Mouse (Mus musculus): ENCODE results near the gene Six2. TPM values are rescaled to one million over a fixed set of nuclear protein-coding genes. Genes with fewer than 3 reads are reported as not detected.

The Six2 gene
- total RNA-seq, 1 experiment: 0.22 TPM

DNA sequence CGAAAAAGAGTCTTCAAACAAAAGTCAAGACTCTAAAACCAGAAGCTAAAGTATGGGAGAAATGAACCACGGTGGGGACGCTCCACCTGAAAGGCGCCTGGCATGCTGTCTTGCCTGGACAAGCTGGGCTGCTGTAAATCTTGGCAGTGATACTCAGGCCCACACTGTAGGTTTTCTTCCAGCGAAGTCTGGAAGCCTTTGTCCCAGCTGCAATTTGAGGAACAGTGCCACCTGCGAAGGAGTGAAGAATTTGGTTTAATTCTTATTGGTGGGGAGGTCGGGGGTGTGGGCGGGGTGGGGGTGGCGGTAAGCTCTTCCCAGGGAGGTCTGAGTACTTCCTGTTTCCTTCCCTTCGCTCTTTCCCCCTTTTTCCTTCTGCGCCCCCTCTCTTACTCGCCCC is 42.8 kb downstream of the Six2 start:
- Histone ChIP-seq H3K4me3 (ENCODE audit: insufficient read depth in 1 of 2, low read depth in 1 of 2, low read length in 2 of 2, poor library complexity in 1 of 2, severe bottlenecking in 1 of 2) (peak overlapping the region; percentile 32 to 57; a peak in 3 of 4 replicates), H3K9ac (ENCODE audit: insufficient read depth, low read depth, low read length, poor library complexity, severe bottlenecking) (no peak overlapping the region), H3K27ac (ENCODE audit: insufficient read depth, low read depth, low read length, poor library complexity, severe bottlenecking) (no peak overlapping the region), H3K9me3 (ENCODE audit: control insufficient read depth, insufficient read depth, low read depth, low read length) (no peaks in the 10 kb centered on the region), H3K4me1 (ENCODE audit: control insufficient read depth in 2 of 2, insufficient read depth in 2 of 2, low read length in 2 of 2, poor library complexity in 1 of 2) (peaks cover 3% of the 10 kb centered on the region in 2 experiments; a peak in 3 of 4 replicates), H3K36me3 (ENCODE audit: control insufficient read depth, insufficient read depth, low read length, poor library complexity, severe bottlenecking) (no peaks in the 10 kb centered on the region)
- TF ChIP-seq MAFK (IDR thresholded peaks at IDR 0.05; ENCODE audit: insufficient read depth, low read depth, low read length) (no peak), HCFC1 (IDR thresholded peaks at IDR 0.05; ENCODE audit: borderline replicate concordance, insufficient read depth, low read length) (no peak), ZNF384 (IDR thresholded peaks at IDR 0.05; ENCODE audit: low read depth, low read length) (no peak), CHD2 (IDR thresholded peaks at IDR 0.05; ENCODE audit: low read depth, low read length) (no peak), ZC3H11A (IDR thresholded peaks at IDR 0.05; ENCODE audit: borderline replicate concordance, low read depth, low read length) (no peak)
- no peak for DNase-seq (ENCODE audit: low read depth, low spot score)
- in situ Hi-C loops (cut with MboI; ENCODE audit: low sequenced_read_pairs in 2 of 2, unreplicated experiment in 2 of 2): loop anchor here (25.0 kb wide), 1 partner anchor 808 kb away; no protein-coding TSS in a partner anchor

GRCm38 (mm10) chr17:85637876-85638275 is 50.2 kb downstream of the Six2 start:
- no peaks in the 10 kb centered on the region for H3K9me3 ChIP-seq (ENCODE audit: control insufficient read depth, insufficient read depth, low read depth, low read length)
- H3K27ac ChIP-seq (ENCODE audit: insufficient read depth, low read depth, low read length, poor library complexity, severe bottlenecking): no peak overlapping the region
- in situ Hi-C loops (cut with MboI; ENCODE audit: low sequenced_read_pairs in 2 of 2, unreplicated experiment in 2 of 2): loop anchor here (25.0 kb wide), 1 partner anchor 801 kb away; no protein-coding TSS in a partner anchor
- no peak overlapping the region for H3K4me3 ChIP-seq (ENCODE audit: insufficient read depth in 1 of 2, low read depth in 1 of 2, low read length in 2 of 2, poor library complexity in 1 of 2, severe bottlenecking in 1 of 2)
- no peaks in the 10 kb centered on the region for H3K36me3 ChIP-seq (ENCODE audit: control insufficient read depth, insufficient read depth, low read length, poor library complexity, severe bottlenecking)
- no peak for DNase-seq (ENCODE audit: low read depth, low spot score)
- no peak overlapping the region for H3K9ac ChIP-seq (ENCODE audit: insufficient read depth, low read depth, low read length, poor library complexity, severe bottlenecking)
- TF ChIP-seq MAFK (IDR thresholded peaks at IDR 0.05; ENCODE audit: insufficient read depth, low read depth, low read length) (no peak), HCFC1 (IDR thresholded peaks at IDR 0.05; ENCODE audit: borderline replicate concordance, insufficient read depth, low read length) (no peak), ZNF384 (IDR thresholded peaks at IDR 0.05; ENCODE audit: low read depth, low read length) (no peak), ZC3H11A (IDR thresholded peaks at IDR 0.05; ENCODE audit: borderline replicate concordance, low read depth, low read length) (no peak), CHD2 (IDR thresholded peaks at IDR 0.05; ENCODE audit: low read depth, low read length) (no peak)
- H3K4me1 ChIP-seq (ENCODE audit: control insufficient read depth in 2 of 2, insufficient read depth in 2 of 2, low read length in 2 of 2, poor library complexity in 1 of 2): no peaks in the 10 kb centered on the region

Other genes starting within 250 kb of the Six2 start
- gene Six3, start 74.7 kb downstream of the Six2 start, total RNA-seq (2012; rRNA removed): 0.11 TPM in 1 of 2 replicates, not detected in the other